ENCODE assay signal across 9 mouse cellular contexts in genomic region chr14:36863877-36864489, GRCm38 (mm10).
DNase-seq lines count a peak whose midpoint lies in the region; ATAC-seq and TF ChIP-seq lines count a peak whose summit lies in the region.
"Had no signal": no experiment of that assay in that cellular context is flagged by ENCODE, and none has a peak within 500 bp of the region (broad histone marks: within the 10 kb centered on the region; RNA-seq: fewer than 3 reads in every experiment).

No protein-coding gene starts in this region.

- H3ac ChIP-seq in C2C12 (ENCODE audit: control insufficient read depth, insufficient read length, low read depth) = peak overlapping the region; percentile 44

- 0 out of 2 replicates have a peak overlapping the region, but pooled peaks have one; percentile 46 for H3K9ac ChIP-seq in heart, embryonic 11.5 days (ENCODE audit: low read depth, low read length)
- no peak overlapping the region; the same call in 1 of the 2 replicates for H3K9ac ChIP-seq in kidney, embryonic 16.5 days (replicated peaks; ENCODE audit: low read length)
- H3K9ac ChIP-seq: embryonic facial prominence, embryonic 12.5 days had no signal

- peak; percentile 78 for TF ChIP-seq CTCF in C2C12 (IDR thresholded peaks at IDR 0.05; ENCODE audit: control insufficient read depth, insufficient read depth, insufficient read length)

- ATAC-seq in erythroblast, adult 5-6 weeks (replicated peaks; ENCODE audit: low FRiP score, poor library complexity, severe bottlenecking) = peak; percentile 77
- 0 out of 2 replicates have a peak, but pooled peaks have one; percentile 5 for ATAC-seq in heart, embryonic 11.5 days (replicated peaks; ENCODE audit: insufficient number of reproducible peaks, low FRiP score, low TSS enrichment)
- peak; percentile 24; the same call in 1 of the 2 replicates for ATAC-seq in kidney, embryonic 16.5 days (ENCODE audit: low FRiP score, low TSS enrichment)

- no peaks in the 10 kb centered on the region for H3K9me3 ChIP-seq in heart, embryonic 11.5 days (replicated peaks; ENCODE audit: control insufficient read depth, low read length)
- no peaks in the 10 kb centered on the region for H3K9me3 ChIP-seq in kidney, embryonic 16.5 days (ENCODE audit: low read length)
- H3K9me3 ChIP-seq: embryonic facial prominence, embryonic 12.5 days had no signal

- H3K4me3 ChIP-seq in C2C12 (ENCODE audit: insufficient read depth, poor library complexity, severe bottlenecking) = no peak overlapping the region
- H3K4me3 ChIP-seq in heart, embryonic 11.5 days (ENCODE audit: low read depth, low read length) = peak overlapping the region; percentile 30
- peak overlapping the region; percentile 25 for H3K4me3 ChIP-seq in kidney, embryonic 16.5 days (ENCODE audit: low read length)
- H3K4me3 ChIP-seq: embryonic facial prominence, embryonic 12.5 days had no signal

- no peak overlapping the region for H3K27ac ChIP-seq in heart, embryonic 11.5 days (ENCODE audit: low read depth, low read length)
- no peak overlapping the region for H3K27ac ChIP-seq in kidney, embryonic 16.5 days (ENCODE audit: low read length)
- H3K27ac ChIP-seq: embryonic facial prominence, embryonic 12.5 days had no signal

- no peaks in the 10 kb centered on the region for H3K36me3 ChIP-seq in C2C12 (ENCODE audit: control insufficient read depth, insufficient read depth)
- no peaks in the 10 kb centered on the region for H3K36me3 ChIP-seq in heart, embryonic 11.5 days (ENCODE audit: control insufficient read depth, insufficient read depth, low read length)
- H3K36me3 ChIP-seq in kidney, embryonic 16.5 days (ENCODE audit: insufficient read depth, low read length) = no peaks in the 10 kb centered on the region
- H3K36me3 ChIP-seq: embryonic facial prominence, embryonic 12.5 days had no signal

- DNase-seq in brain, adult 2 months (ENCODE audit: low read depth, low spot score) = peak; percentile 80
- DNase-seq in liver = peak; percentile 85
- DNase-seq in monocyte, adult 2 months (ENCODE audit: low read depth in 1 of 2, low spot score in 2 of 2) = peak; percentile 18 to 78
- DNase-seq in spleen, postnatal 14 days (ENCODE audit: low spot score in 2 of 2) = peak; percentile 72 to 83

- H3K79me3 ChIP-seq in C2C12 (ENCODE audit: low read depth) = no peaks in the 10 kb centered on the region

- no peaks in the 10 kb centered on the region for H3K4me1 ChIP-seq in heart, embryonic 11.5 days (ENCODE audit: control insufficient read depth, insufficient read depth, low read length)
- H3K4me1 ChIP-seq in kidney, embryonic 16.5 days (ENCODE audit: insufficient read depth, low read length) = no peaks in the 10 kb centered on the region
- H3K4me1 ChIP-seq: embryonic facial prominence, embryonic 12.5 days had no signal

- peak overlapping the region; percentile 65 for H3K4me2 ChIP-seq in heart, embryonic 11.5 days
- peak overlapping the region; percentile 46 for H3K4me2 ChIP-seq in kidney, embryonic 16.5 days (replicated peaks; ENCODE audit: low read depth, low read length)
- H3K4me2 ChIP-seq: embryonic facial prominence, embryonic 12.5 days had no signal

- H3K27me3 ChIP-seq in C2C12 (ENCODE audit: control insufficient read depth, insufficient read depth, insufficient read length) = no peaks in the 10 kb centered on the region
- no peaks in the 10 kb centered on the region for H3K27me3 ChIP-seq in heart, embryonic 11.5 days (ENCODE audit: control insufficient read depth, insufficient read depth, low read length)
- H3K27me3 ChIP-seq in kidney, embryonic 16.5 days (ENCODE audit: insufficient read depth, low read length) = no peaks in the 10 kb centered on the region
- H3K27me3 ChIP-seq: embryonic facial prominence, embryonic 12.5 days had no signal

- no peaks in the 10 kb centered on the region for H3K79me2 ChIP-seq in C2C12 (ENCODE audit: control insufficient read depth, insufficient read depth)

- 21% methylated on average over 15 of the region's 15 CpGs for WGBS in heart, embryonic 11.5 days (ENCODE audit: insufficient replicate concordance)
- WGBS in kidney, embryonic 16.5 days = 25% methylated on average over 15 of the region's 15 CpGs

TF ChIP-seq in C2C12, 6 proteins besides CTCF, POLR2A, EP300 and RAD21:
- TF ChIP-seq MAX (IDR thresholded peaks at IDR 0.05) (peak; percentile 38), CEBPB (IDR thresholded peaks at IDR 0.05; ENCODE audit: low read depth) (no peak), USF1 (IDR thresholded peaks at IDR 0.05; ENCODE audit: low read depth) (peak; percentile 90), FOSL1 (IDR thresholded peaks at IDR 0.05; ENCODE audit: insufficient read depth, low read length, poor library complexity, severe bottlenecking) (no peak), MYOD1 (IDR thresholded peaks at IDR 0.05; ENCODE audit: control insufficient read depth, insufficient read length, low read depth) (no peak), MYOG (IDR thresholded peaks at IDR 0.05; ENCODE audit: control insufficient read depth, extremely low read depth, insufficient read length) (no peak)

Comparison
In these comparisons a context has a peak if more than half of its experiments do, and no peak if none do; other contexts are left out.
1. ATAC-seq: peak in every context shown above with its lines; median percentile 77 in erythroblast, adult 5-6 weeks; 24 in kidney, embryonic 16.5 days; 5 in heart, embryonic 11.5 days.